Mouse (Mus musculus): ENCODE data around the gene Lamc1. TPM values are rescaled to one million over a fixed set of nuclear protein-coding genes. Genes with fewer than 3 reads are reported as not detected.
A peak's percentile ranks its signal among the peaks of the same experiment; 100 is the strongest.
"Not testable (repeated sequence)": the region's sequence is repeated elsewhere in the genome, so short reads cannot be mapped to it uniquely, and the experiment has no call there.

Lamc1 gene
- polyA plus RNA-seq, 1 experiment from 2014 or later = 73.8 TPM

GRCm38 (mm10) chr1:153345002-153345401, 12.4 kb upstream of the Lamc1 start:
- Histone ChIP-seq H3K4me2 (ENCODE audit: low read depth, low read length) (no peak overlapping the region), H3K4me1 (ENCODE audit: control insufficient read depth, insufficient read depth, low read length) (no peaks in the 10 kb centered on the region), H3K9ac (ENCODE audit: low read length) (no peak overlapping the region), H3K4me3 (ENCODE audit: low read length) (no peak overlapping the region), H3K27ac (ENCODE audit: low read length) (no peak overlapping the region), H3K27me3 (ENCODE audit: control insufficient read depth, insufficient read depth, low read length) (no peaks in the 10 kb centered on the region), H3K36me3 (ENCODE audit: control insufficient read depth, insufficient read depth) (no peaks in the 10 kb centered on the region), H3K9me3 (replicated peaks; ENCODE audit: control insufficient read depth, low read length) (no peaks in the 10 kb centered on the region)
- 83% methylated on average over 2 of the region's 2 CpGs for WGBS
- no peak for ATAC-seq (replicated peaks; ENCODE audit: extremely low read depth, insufficient read depth, low FRiP score)

GRCm38 (mm10) chr1:153335451-153335850, 2.9 kb upstream of the Lamc1 start:
- not testable (repeated sequence) for H3K27me3 ChIP-seq (ENCODE audit: control insufficient read depth, insufficient read depth, low read length); H3K4me1 ChIP-seq (ENCODE audit: control insufficient read depth, insufficient read depth, low read length); H3K27ac ChIP-seq (ENCODE audit: low read length); H3K36me3 ChIP-seq (ENCODE audit: control insufficient read depth, insufficient read depth); H3K9ac ChIP-seq (ENCODE audit: low read length); ATAC-seq (replicated peaks; ENCODE audit: extremely low read depth, insufficient read depth, low FRiP score); H3K4me3 ChIP-seq (ENCODE audit: low read length); H3K9me3 ChIP-seq (replicated peaks; ENCODE audit: control insufficient read depth, low read length); H3K4me2 ChIP-seq (ENCODE audit: low read depth, low read length)
- WGBS = 89% methylated on average over 10 of the region's 10 CpGs

- peak overlapping the region; percentile 93 for H3K27ac ChIP-seq (ENCODE audit: low read length)
- peak; percentile 28 for ATAC-seq (replicated peaks; ENCODE audit: extremely low read depth, insufficient read depth, low FRiP score)
- WGBS = 3% methylated on average over 22 of the region's 22 CpGs
These were observed 923 bp upstream of the Lamc1 start for GRCm38 (mm10) chr1:153333296-153334121.

GRCm38 (mm10) chr1:153331796-153332443, 666 bp downstream of the Lamc1 start:
- H3K36me3 ChIP-seq (ENCODE audit: control insufficient read depth, insufficient read depth) = peaks cover 2% of the 10 kb centered on the region; the same call in 1 of the 2 replicates
- H3K9ac ChIP-seq (ENCODE audit: low read length) = peak overlapping the region; percentile 90
- no peaks in the 10 kb centered on the region for H3K9me3 ChIP-seq (replicated peaks; ENCODE audit: control insufficient read depth, low read length)
- ATAC-seq (replicated peaks; ENCODE audit: extremely low read depth, insufficient read depth, low FRiP score) = peak; percentile 19
- peaks cover 30% of the 10 kb centered on the region for H3K4me1 ChIP-seq (ENCODE audit: control insufficient read depth, insufficient read depth, low read length)
- under 1% methylated on average over 42 of the region's 42 CpGs for WGBS
- H3K27me3 ChIP-seq (ENCODE audit: control insufficient read depth, insufficient read depth, low read length) = no peaks in the 10 kb centered on the region
- peak overlapping the region; percentile 93 for H3K27ac ChIP-seq (ENCODE audit: low read length)
- H3K4me3 ChIP-seq (ENCODE audit: low read length) = peak overlapping the region; percentile 70
- H3K4me2 ChIP-seq (ENCODE audit: low read depth, low read length) = peak overlapping the region; percentile 80

More at GRCm38 (mm10) chr1:153333296-153334121, 923 bp upstream of the Lamc1 start:
- no peaks in the 10 kb centered on the region for H3K36me3 ChIP-seq (ENCODE audit: control insufficient read depth, insufficient read depth)
- H3K4me2 ChIP-seq (ENCODE audit: low read depth, low read length) = peak overlapping the region; percentile 80
- no peaks in the 10 kb centered on the region for H3K9me3 ChIP-seq (replicated peaks; ENCODE audit: control insufficient read depth, low read length)
- H3K4me1 ChIP-seq (ENCODE audit: control insufficient read depth, insufficient read depth, low read length) = peaks cover 17% of the 10 kb centered on the region
- peak overlapping the region; percentile 70 for H3K9ac ChIP-seq (ENCODE audit: low read length)
- peak overlapping the region; percentile 70 for H3K4me3 ChIP-seq (ENCODE audit: low read length)
- H3K27me3 ChIP-seq (ENCODE audit: control insufficient read depth, insufficient read depth, low read length) = no peaks in the 10 kb centered on the region

GRCm38 (mm10) chr1:153331206-153331605, 1.4 kb downstream of the Lamc1 start:
- Histone ChIP-seq H3K9ac (ENCODE audit: low read length) (peak overlapping the region; percentile 90), H3K4me1 (ENCODE audit: control insufficient read depth, insufficient read depth, low read length) (peaks cover 34% of the 10 kb centered on the region), H3K36me3 (ENCODE audit: control insufficient read depth, insufficient read depth) (peaks cover 2% of the 10 kb centered on the region; the same call in 1 of the 2 replicates), H3K27ac (ENCODE audit: low read length) (peak overlapping the region; percentile 93), H3K4me2 (ENCODE audit: low read depth, low read length) (peak overlapping the region; percentile 80), H3K9me3 (replicated peaks; ENCODE audit: control insufficient read depth, low read length) (no peaks in the 10 kb centered on the region), H3K27me3 (ENCODE audit: control insufficient read depth, insufficient read depth, low read length) (no peaks in the 10 kb centered on the region), H3K4me3 (ENCODE audit: low read length) (peak overlapping the region; percentile 70)
- WGBS = under 1% methylated on average over 4 of the region's 4 CpGs
- ATAC-seq (replicated peaks; ENCODE audit: extremely low read depth, insufficient read depth, low FRiP score) = no peak

- no peaks in the 10 kb centered on the region for H3K9me3 ChIP-seq (replicated peaks; ENCODE audit: control insufficient read depth, low read length)
- peaks cover 5% of the 10 kb centered on the region for H3K36me3 ChIP-seq (ENCODE audit: control insufficient read depth, insufficient read depth)
- no peak for ATAC-seq (replicated peaks; ENCODE audit: extremely low read depth, insufficient read depth, low FRiP score)
- H3K9ac ChIP-seq (ENCODE audit: low read length) = peak overlapping the region; percentile 90; the same call in 1 of the 2 replicates
- H3K4me1 ChIP-seq (ENCODE audit: control insufficient read depth, insufficient read depth, low read length) = peaks cover 41% of the 10 kb centered on the region
- no peaks in the 10 kb centered on the region for H3K27me3 ChIP-seq (ENCODE audit: control insufficient read depth, insufficient read depth, low read length)
- WGBS = 72% methylated on average over 6 of the region's 6 CpGs
- H3K27ac ChIP-seq (ENCODE audit: low read length) = no peak overlapping the region
- H3K4me3 ChIP-seq (ENCODE audit: low read length) = peak overlapping the region; percentile 70; the same call in 1 of the 2 replicates
- peak overlapping the region; percentile 80 for H3K4me2 ChIP-seq (ENCODE audit: low read depth, low read length)
These were observed 3.3 kb downstream of the Lamc1 start for GRCm38 (mm10) chr1:153329306-153329705.

- H3K36me3 ChIP-seq (ENCODE audit: control insufficient read depth, insufficient read depth) = peaks cover 9% of the 10 kb centered on the region
- no peak for ATAC-seq (replicated peaks; ENCODE audit: extremely low read depth, insufficient read depth, low FRiP score)
- 84% methylated on average over 4 of the region's 4 CpGs for WGBS
- no peaks in the 10 kb centered on the region for H3K9me3 ChIP-seq (replicated peaks; ENCODE audit: control insufficient read depth, low read length)
- no peak overlapping the region for H3K27ac ChIP-seq (ENCODE audit: low read length)
- peaks cover 52% of the 10 kb centered on the region for H3K4me1 ChIP-seq (ENCODE audit: control insufficient read depth, insufficient read depth, low read length)
- no peak overlapping the region for H3K4me2 ChIP-seq (ENCODE audit: low read depth, low read length)
- H3K4me3 ChIP-seq (ENCODE audit: low read length) = no peak overlapping the region
- H3K9ac ChIP-seq (ENCODE audit: low read length) = no peak overlapping the region
- no peaks in the 10 kb centered on the region for H3K27me3 ChIP-seq (ENCODE audit: control insufficient read depth, insufficient read depth, low read length)
These were observed 5.5 kb downstream of the Lamc1 start for GRCm38 (mm10) chr1:153327063-153327462.

GRCm38 (mm10) chr1:153326226-153326625, 6.4 kb downstream of the Lamc1 start:
- 53% methylated on average over 7 of the region's 7 CpGs for WGBS
- peak overlapping the region; percentile 19; the same call in 1 of the 2 replicates for H3K27ac ChIP-seq (ENCODE audit: low read length)
- peaks cover 60% of the 10 kb centered on the region for H3K4me1 ChIP-seq (ENCODE audit: control insufficient read depth, insufficient read depth, low read length)
- no peaks in the 10 kb centered on the region for H3K27me3 ChIP-seq (ENCODE audit: control insufficient read depth, insufficient read depth, low read length)
- no peak overlapping the region for H3K9ac ChIP-seq (ENCODE audit: low read length)
- no peak overlapping the region for H3K4me3 ChIP-seq (ENCODE audit: low read length)
- H3K36me3 ChIP-seq (ENCODE audit: control insufficient read depth, insufficient read depth) = peaks cover 9% of the 10 kb centered on the region
- ATAC-seq (replicated peaks; ENCODE audit: extremely low read depth, insufficient read depth, low FRiP score) = no peak
- H3K9me3 ChIP-seq (replicated peaks; ENCODE audit: control insufficient read depth, low read length) = no peaks in the 10 kb centered on the region
- no peak overlapping the region for H3K4me2 ChIP-seq (ENCODE audit: low read depth, low read length)

GRCm38 (mm10) chr1:153321404-153321803, 11.2 kb downstream of the Lamc1 start:
- no peaks in the 10 kb centered on the region for H3K9me3 ChIP-seq (replicated peaks; ENCODE audit: control insufficient read depth, low read length)
- H3K9ac ChIP-seq (ENCODE audit: low read length) = peak overlapping the region; percentile 40
- peaks cover 7% of the 10 kb centered on the region; the same call in 1 of the 2 replicates for H3K36me3 ChIP-seq (ENCODE audit: control insufficient read depth, insufficient read depth)
- H3K4me1 ChIP-seq (ENCODE audit: control insufficient read depth, insufficient read depth, low read length) = peaks cover 67% of the 10 kb centered on the region
- 57% methylated on average over 12 of the region's 12 CpGs for WGBS
- H3K4me2 ChIP-seq (ENCODE audit: low read depth, low read length) = peak overlapping the region; percentile 44
- H3K4me3 ChIP-seq (ENCODE audit: low read length) = no peak overlapping the region
- no peak for ATAC-seq (replicated peaks; ENCODE audit: extremely low read depth, insufficient read depth, low FRiP score)
- H3K27ac ChIP-seq (ENCODE audit: low read length) = peak overlapping the region; percentile 77
- H3K27me3 ChIP-seq (ENCODE audit: control insufficient read depth, insufficient read depth, low read length) = no peaks in the 10 kb centered on the region
